21 mouse cellular contexts compared by ENCODE assay signal in genomic region chr1:166130224-166130860, GRCm38 (mm10). TPM values are rescaled to one million over a fixed set of nuclear protein-coding genes. Genes with fewer than 3 reads are reported as not detected.
DNase-seq lines count a peak whose midpoint lies in the region; ATAC-seq lines count a peak whose summit lies in the region.
"Had no signal": no experiment of that assay in that cellular context is flagged by ENCODE, and none has a peak within 500 bp of the region (broad histone marks: within the 10 kb centered on the region; RNA-seq: fewer than 3 reads in every experiment).

TSS of gene Gpa33 (plus strand) at chr1:166130238.

- H3K9me3 ChIP-seq in midbrain, embryonic 10.5 days (replicated peaks): 0 out of 2 replicates have a peak, but pooled peaks cover 3% of the 10 kb centered on the region
- no peaks in the 10 kb centered on the region for H3K9me3 ChIP-seq in midbrain, embryonic 11.5 days (ENCODE audit: control insufficient read depth, low read length)
- no peaks in the 10 kb centered on the region for H3K9me3 ChIP-seq in intestine, embryonic 16.5 days (ENCODE audit: control insufficient read depth, low read length)
- H3K9me3 ChIP-seq: liver, embryonic 13.5 days; midbrain, embryonic 15.5 days; neural tube, embryonic 13.5 days had no signal

- intact Hi-C loops in heart, postnatal 36 days (cut with DNase I): no loop called here

- peaks cover 30% of the 10 kb centered on the region for H3K4me1 ChIP-seq in midbrain, embryonic 10.5 days
- no peaks in the 10 kb centered on the region for H3K4me1 ChIP-seq in midbrain, embryonic 11.5 days (ENCODE audit: control insufficient read depth, insufficient read depth, low read length)
- peaks cover 29% of the 10 kb centered on the region for H3K4me1 ChIP-seq in intestine, embryonic 16.5 days (ENCODE audit: control insufficient read depth, insufficient read depth, low read length)
- H3K4me1 ChIP-seq: midbrain, embryonic 15.5 days had no signal

- no peaks in the 10 kb centered on the region for H3K36me3 ChIP-seq in midbrain, embryonic 10.5 days
- H3K36me3 ChIP-seq in midbrain, embryonic 11.5 days (ENCODE audit: control insufficient read depth, insufficient read depth, low read length): no peaks in the 10 kb centered on the region
- H3K36me3 ChIP-seq in intestine, embryonic 16.5 days (ENCODE audit: control insufficient read depth, insufficient read depth, low read length): no peaks in the 10 kb centered on the region
- H3K36me3 ChIP-seq: liver, embryonic 13.5 days; midbrain, embryonic 15.5 days; neural tube, embryonic 13.5 days had no signal

- H3K27ac ChIP-seq in midbrain, embryonic 10.5 days (replicated peaks): peak within 1 kb of the TSS; percentile 42; the same call in 1 of the 2 replicates
- no peak within 1 kb of the TSS for H3K27ac ChIP-seq in midbrain, embryonic 11.5 days (ENCODE audit: low read depth, low read length)
- peak within 1 kb of the TSS; percentile 87 for H3K27ac ChIP-seq in intestine, embryonic 16.5 days (ENCODE audit: low read length)
- H3K27ac ChIP-seq: liver, embryonic 13.5 days; midbrain, embryonic 15.5 days; neural tube, embryonic 13.5 days had no signal

- no peak within 1 kb of the TSS for H3K9ac ChIP-seq in midbrain, embryonic 11.5 days (ENCODE audit: low read length)
- peak within 1 kb of the TSS; percentile 56 for H3K9ac ChIP-seq in intestine, embryonic 16.5 days (ENCODE audit: low read depth, low read length)
- H3K9ac ChIP-seq: liver, embryonic 13.5 days; midbrain, embryonic 15.5 days; neural tube, embryonic 13.5 days had no signal

- no peak for ATAC-seq in midbrain, embryonic 11.5 days (ENCODE audit: low FRiP score)
- ATAC-seq in intestine, embryonic 16.5 days: peak; percentile 99
- ATAC-seq in megakaryocyte-erythroid progenitor cell, adult 5-6 weeks (replicated peaks; ENCODE audit: low FRiP score, low TSS enrichment, poor library complexity, severe bottlenecking): no peak
- ATAC-seq: midbrain, embryonic 15.5 days; Patski had no signal

- H3K4me3 ChIP-seq in midbrain, embryonic 10.5 days: no peak within 1 kb of the TSS
- H3K4me3 ChIP-seq in midbrain, embryonic 11.5 days (ENCODE audit: low read depth, low read length): no peak within 1 kb of the TSS
- H3K4me3 ChIP-seq in intestine, embryonic 16.5 days (ENCODE audit: low read length): peak within 1 kb of the TSS; percentile 51
- H3K4me3 ChIP-seq: liver, embryonic 13.5 days; midbrain, embryonic 15.5 days; neural tube, embryonic 13.5 days had no signal

- peak; percentile 84 for DNase-seq in heart, adult 11 months
- no peak for DNase-seq in heart, postnatal 36 days
- DNase-seq in midbrain, embryonic 10.5 days (ENCODE audit: low spot score): no peak
- no peak for DNase-seq in midbrain, embryonic 11.5 days (ENCODE audit: low spot score, missing footprints)
- peak; percentile 70 for DNase-seq in urinary bladder, postnatal 14 days (ENCODE audit: low spot score)
- DNase-seq in cerebellum, postnatal 4 days (ENCODE audit: low spot score in 2 of 2): no peak
- DNase-seq: adrenal gland, postnatal 14 days; kidney, adult 11 months; kidney, postnatal 36 days; liver, embryonic 13.5 days; lung, postnatal 36 days; spleen, adult 18-20 months; thymus, adult 18-20 months had no signal

- H3K4me2 ChIP-seq in midbrain, embryonic 11.5 days: no peak within 1 kb of the TSS
- peak within 1 kb of the TSS; percentile 37 for H3K4me2 ChIP-seq in intestine, embryonic 16.5 days (ENCODE audit: low read depth, low read length)
- H3K4me2 ChIP-seq: liver, embryonic 13.5 days; midbrain, embryonic 15.5 days; neural tube, embryonic 13.5 days had no signal

- no peaks in the 10 kb centered on the region for H3K27me3 ChIP-seq in midbrain, embryonic 10.5 days (ENCODE audit: low read depth, poor library complexity, severe bottlenecking)
- H3K27me3 ChIP-seq in midbrain, embryonic 11.5 days (ENCODE audit: control insufficient read depth, insufficient read depth, low read length): no peaks in the 10 kb centered on the region
- no peaks in the 10 kb centered on the region for H3K27me3 ChIP-seq in intestine, embryonic 16.5 days (replicated peaks; ENCODE audit: control insufficient read depth, insufficient read depth, low read length)
- H3K27me3 ChIP-seq: liver, embryonic 13.5 days; midbrain, embryonic 15.5 days; neural tube, embryonic 13.5 days; Patski had no signal

- 87% methylated on average over 5 of the region's 5 CpGs for WGBS in midbrain, embryonic 10.5 days
- 82% methylated on average over 5 of the region's 5 CpGs for WGBS in midbrain, embryonic 11.5 days
- 61% methylated on average over 5 of the region's 5 CpGs for WGBS in intestine, embryonic 16.5 days

RNA-seq across cellular contexts. Expression of gene Gpa33, which starts in this region (rescaled TPM):
- not detected for total RNA-seq in heart, postnatal 36 days (2021)
- polyA plus RNA-seq in midbrain, embryonic 10.5 days (2016; fragmentation: Nextera tagmentation; extraction: Ambion mirVana): 0.31 and 0.55 TPM in 2 replicates
- polyA plus RNA-seq in midbrain, embryonic 11.5 days (2014; fragmentation: Nextera tagmentation; extraction: Ambion mirVana): 0.17 and 0.38 TPM in 2 replicates
- 79.6 and 86.9 TPM in 2 replicates for polyA plus RNA-seq in intestine, embryonic 16.5 days (2015; fragmentation: Nextera tagmentation; extraction: Ambion mirVana)
- total RNA-seq in megakaryocyte-erythroid progenitor cell, adult 5-6 weeks (2014; fragmentation: Nextera tagmentation): not detected in 2 replicates
- not detected in 2 replicates for total RNA-seq in megakaryocyte-erythroid progenitor cell, adult 5-6 weeks (2017)
- total RNA-seq: adrenal gland, postnatal 14 days; granulocyte monocyte progenitor cell, adult 5-6 weeks; left cerebral cortex, postnatal 14 days had no signal
- polyA plus RNA-seq: cortical plate, adult 2 months; liver, embryonic 13.5 days; midbrain, embryonic 15.5 days; neural tube, embryonic 13.5 days; Patski had no signal

Comparison
In these comparisons a context has a peak if more than half of its experiments do, and no peak if none do; other contexts are left out.
1. RNA of gene Gpa33 (polyA plus RNA-seq): 79.6 to 86.9 TPM in intestine, embryonic 16.5 days; 0.17 to 0.38 TPM in midbrain, embryonic 11.5 days and 0.31 to 0.55 TPM in midbrain, embryonic 10.5 days; every median in the first group is over 10 times any median in the second.
2. DNase-seq: peak in heart, adult 11 months (single experiment) and urinary bladder, postnatal 14 days (single experiment); none in heart, postnatal 36 days (0 of 2), midbrain, embryonic 10.5 days (single experiment), midbrain, embryonic 11.5 days (single experiment) and cerebellum, postnatal 4 days (0 of 2).